Mouse (Mus musculus) colon, adult 2 months (tissue): ENCODE measurements around the gene Pdcd11. TPM values are rescaled to one million over a fixed set of nuclear protein-coding genes. Genes with fewer than 3 reads are reported as not detected.

ENCODE experiments used
- polyA plus RNA-seq: library from polyadenylated mRNA; depleted of rRNA; stranded (reverse); fragments of >200 nt; gene quantifications from 2 replicates; pipeline ENCODE4 v1.2.3, GENCODE M21; 2012; rRNA removed

Pdcd11 gene
- 5.8 and 6.8 TPM in 2 replicates for polyA plus RNA-seq

DNA sequence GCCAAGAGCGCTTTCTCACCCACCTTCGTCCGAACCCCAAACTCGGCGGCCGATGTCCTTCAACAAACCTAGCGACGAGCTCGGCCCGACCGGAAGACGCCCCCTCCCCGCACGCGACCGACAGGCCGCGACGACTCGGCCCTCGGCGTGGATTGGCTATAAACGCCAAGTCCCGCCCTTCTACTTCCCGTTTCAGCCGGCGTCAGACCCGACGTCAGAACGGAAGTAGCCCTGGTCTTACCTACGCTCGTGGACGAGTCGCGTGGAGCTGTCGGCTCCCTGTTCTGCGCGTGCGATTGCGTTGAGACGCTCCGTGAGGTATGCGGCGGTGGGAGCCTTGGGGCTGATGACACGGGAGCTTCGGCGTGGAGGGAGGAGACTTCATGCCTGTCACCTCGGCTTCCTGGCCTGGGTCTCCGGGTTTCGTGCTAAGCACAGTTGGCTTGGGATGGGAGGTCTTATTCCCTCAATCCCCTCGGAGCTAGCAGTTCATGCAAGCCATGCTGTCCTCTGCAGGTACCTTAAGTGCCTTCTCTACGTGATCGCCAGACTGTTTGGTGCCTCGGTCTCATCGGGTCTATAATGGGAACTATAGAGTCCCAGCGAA lies at the start of gene Pdcd11, which contains the start of gene Usmg5:
TSS of gene Pdcd11 (plus strand) at position 219 of the 607 bp plus-strand sequence.
TSS of gene Usmg5 (minus strand) at position 98 of the 607 bp plus-strand sequence.

DNA sequence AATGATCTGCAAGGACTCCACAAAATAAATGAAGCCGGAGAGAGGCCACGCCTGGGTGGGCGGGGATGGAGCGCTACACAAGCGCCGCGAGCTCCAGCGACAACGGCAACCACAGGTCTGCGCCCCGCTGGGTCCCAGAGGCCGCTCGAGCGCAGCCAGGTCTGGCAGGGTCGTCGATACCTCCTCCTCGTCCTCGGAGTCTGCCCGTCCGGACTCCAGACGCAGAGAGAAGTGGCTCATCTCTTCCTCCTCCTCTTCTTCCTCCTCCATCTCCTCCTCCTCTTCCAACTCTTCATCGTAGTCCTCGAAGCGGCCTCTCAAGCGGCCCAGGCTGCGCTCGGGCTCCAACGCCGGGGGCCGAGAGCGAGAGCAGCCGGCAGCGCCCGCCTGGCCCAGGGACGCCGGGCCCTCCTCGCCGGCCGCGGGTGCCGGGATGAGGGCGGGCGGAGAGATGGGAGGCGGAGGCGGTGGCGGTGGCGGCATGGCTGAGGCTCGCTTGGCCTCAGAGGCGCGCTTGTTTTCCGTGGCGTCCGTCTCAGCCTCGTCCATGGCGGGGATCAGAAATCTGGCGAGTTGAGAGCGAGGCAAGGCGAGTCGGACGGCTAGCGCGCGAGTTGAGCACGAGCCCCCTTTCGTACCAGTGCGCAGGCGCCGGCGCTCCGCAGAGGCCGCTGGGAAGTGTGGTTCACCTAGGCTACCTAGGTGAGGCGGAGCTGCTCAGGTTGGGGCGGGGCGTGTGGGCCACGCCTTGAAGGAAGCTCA lies 40.1 kb upstream of the Pdcd11 start, which contains the start of gene Pcgf6:
TSS of gene Pcgf6 (minus strand) at position 636 of the 762 bp plus-strand sequence.

DNA sequence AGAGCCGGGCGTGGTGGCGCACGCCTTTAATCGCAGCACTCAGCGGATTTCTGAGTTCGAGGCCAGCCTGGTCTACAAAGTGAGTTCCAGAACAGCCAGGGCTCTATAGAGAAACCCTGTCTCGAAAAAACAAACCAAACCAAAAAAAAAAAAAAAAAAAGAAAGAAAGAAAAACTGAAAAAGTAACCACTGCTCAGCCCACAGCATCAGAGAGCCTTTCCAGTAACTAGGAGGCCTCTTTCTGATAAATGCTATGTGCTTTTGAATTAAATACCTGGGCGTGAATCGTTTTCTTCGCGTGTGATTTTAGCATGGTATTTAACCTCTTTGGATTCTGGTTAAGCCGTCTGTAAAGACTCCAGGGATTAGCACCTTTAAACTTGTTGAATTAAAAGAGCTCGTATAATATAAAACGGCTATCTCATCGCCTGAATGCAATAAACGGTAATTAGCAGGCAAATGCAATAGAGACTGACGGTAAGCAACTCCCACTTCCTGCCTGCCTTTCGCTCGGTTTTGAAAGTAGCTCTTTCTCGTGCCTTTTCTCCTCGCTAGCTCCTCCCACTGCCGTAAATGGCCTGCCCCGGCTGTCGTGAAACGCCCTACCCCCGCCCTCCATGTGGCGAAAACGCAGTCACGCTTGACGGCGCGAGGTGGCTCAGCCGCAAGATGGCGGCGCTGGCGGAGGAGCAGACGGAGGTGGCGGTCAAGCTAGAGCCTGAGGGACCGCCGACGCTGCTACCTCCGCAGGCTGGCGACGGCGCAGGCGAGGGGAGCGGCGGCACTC lies 23.3 kb upstream of the Pdcd11 start, which contains the start of gene Taf5:
TSS of gene Taf5 (plus strand) at position 651 of the 787 bp plus-strand sequence.

DNA sequence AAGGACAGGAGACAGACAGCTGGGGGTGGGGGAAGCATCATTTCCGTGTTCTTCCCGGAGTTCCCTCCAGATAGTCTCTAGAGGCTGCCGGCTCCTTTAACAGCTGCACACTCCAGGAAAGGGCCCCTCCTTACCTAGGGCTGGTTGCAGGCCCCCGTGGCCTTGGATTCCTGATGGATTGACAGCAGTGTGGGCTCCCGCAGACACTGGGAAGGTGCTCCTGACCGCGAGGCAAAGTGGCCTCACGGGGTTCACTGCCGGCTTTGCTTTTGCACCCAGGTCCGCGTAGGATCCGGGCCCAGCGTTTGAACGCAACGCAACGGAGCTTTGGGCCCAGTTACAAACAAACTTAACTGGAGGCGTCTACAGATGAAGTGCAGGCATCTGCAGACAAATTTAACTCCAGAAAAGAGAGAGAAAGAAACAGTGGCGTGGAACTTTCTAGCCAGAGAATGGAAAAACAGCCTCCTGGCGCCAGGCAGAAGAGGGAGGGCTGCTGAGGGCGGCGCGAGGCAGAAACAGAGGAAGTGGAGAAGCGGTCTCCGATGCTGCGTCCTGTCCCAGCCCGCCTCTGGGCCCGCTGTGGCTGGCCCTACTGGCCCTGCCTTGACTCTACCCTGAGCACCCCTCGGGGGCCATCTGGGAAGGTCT lies 47.3 kb downstream of the Pdcd11 start, which contains the start of gene Calhm2:
TSS of gene Calhm2 (minus strand) at position 524 of the 651 bp plus-strand sequence.

GRCm38 (mm10) chr19:47144154-47144553 lies 53.6 kb downstream of the Pdcd11 start, which contains the start of gene Calhm1:
Gene Calhm1 (minus strand): TSS chr19:47144254.

DNA sequence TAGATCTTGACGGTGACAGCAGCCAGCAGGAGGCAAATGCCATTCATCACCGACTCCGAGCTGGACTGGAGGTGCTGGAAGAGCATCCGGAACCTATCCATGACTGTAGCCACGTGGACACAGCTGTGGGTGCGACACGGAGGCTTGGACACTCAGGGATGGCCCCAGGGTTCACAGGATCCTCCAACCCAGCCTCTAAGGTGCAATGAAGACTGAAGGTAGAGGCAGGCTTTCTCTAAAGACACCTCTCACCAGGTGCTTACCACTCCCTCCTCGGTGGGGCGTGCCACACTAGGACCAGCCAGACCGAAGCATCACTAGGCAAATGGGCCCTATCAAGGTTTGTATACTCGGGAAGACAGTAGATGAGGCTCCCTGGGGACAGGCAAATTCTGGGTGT lies 67.1 kb downstream of the Pdcd11 start, which contains the start of gene Calhm3:
TSS of gene Calhm3 (minus strand) at position 101 of the 400 bp plus-strand sequence.

DNA sequence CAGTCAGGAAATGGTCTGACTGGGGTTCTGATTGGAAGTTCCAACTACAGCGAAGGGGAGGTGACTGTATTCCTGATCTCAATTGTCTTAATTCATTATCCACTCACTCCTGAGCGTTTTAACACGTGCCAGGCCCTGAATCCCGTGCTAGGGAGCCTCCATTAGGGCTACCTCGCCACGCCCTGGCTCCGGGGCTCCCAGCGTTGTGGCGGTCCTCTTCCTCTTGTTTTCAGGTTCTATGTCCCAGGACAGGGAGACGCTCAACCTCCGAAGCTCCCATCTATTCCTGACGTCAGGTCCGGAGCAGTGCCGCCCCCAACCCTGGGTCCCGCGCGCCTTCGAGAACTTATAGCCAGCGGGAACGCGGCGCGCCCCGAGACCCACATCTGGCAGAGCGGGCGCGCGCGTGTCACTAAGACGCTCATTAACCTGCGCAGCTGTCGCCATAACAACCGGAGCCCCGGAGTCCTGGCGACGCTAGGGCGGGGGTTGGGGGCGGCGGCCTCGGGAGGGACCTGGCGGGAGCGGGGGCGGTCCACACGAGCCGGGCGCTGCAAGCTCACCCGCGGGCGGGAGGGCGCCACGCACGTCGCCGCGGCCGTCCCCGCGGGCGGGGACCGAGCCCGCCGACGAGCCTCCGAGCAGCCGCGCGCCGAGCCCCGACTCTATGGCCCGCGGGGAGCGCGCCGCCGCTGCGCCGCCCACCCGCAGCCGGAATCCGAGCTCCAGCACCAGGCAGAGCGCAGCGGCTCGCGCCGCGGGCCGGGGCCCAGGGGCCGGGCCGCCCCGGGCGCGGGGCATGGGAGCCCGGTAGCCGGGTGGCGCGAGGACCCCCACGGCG lies 88.1 kb downstream of the Pdcd11 start, which contains the start of gene Neurl1a:
TSS of gene Neurl1a (plus strand) at position 390 of the 841 bp plus-strand sequence.

Other genes starting within 250 kb of the Pdcd11 start
- gene Ina, start 76.1 kb upstream of the Pdcd11 start, polyA plus RNA-seq = 1.3 and 1.5 TPM in 2 replicates
- gene Nt5c2, start 75.6 kb upstream of the Pdcd11 start, polyA plus RNA-seq = 7.6 and 8.1 TPM in 2 replicates
- 7.9 and 8.2 TPM in 2 replicates for gene Pcgf6, start 39.9 kb upstream of the Pdcd11 start, polyA plus RNA-seq
- gene Taf5, start 23.0 kb upstream of the Pdcd11 start, polyA plus RNA-seq = 2.3 and 2.7 TPM in 2 replicates
- gene Usmg5, start 121 bp upstream of the Pdcd11 start, polyA plus RNA-seq = 48.7 and 58.3 TPM in 2 replicates
- gene Calhm2, start 47.5 kb downstream of the Pdcd11 start, polyA plus RNA-seq = 10.7 and 12.1 TPM in 2 replicates
- gene Calhm1, start 53.5 kb downstream of the Pdcd11 start, polyA plus RNA-seq = not detected in 2 replicates
- not detected in 2 replicates for gene Calhm3, start 67.0 kb downstream of the Pdcd11 start, polyA plus RNA-seq
- 14.5 and 17.8 TPM in 2 replicates for gene Neurl1a, start 88.1 kb downstream of the Pdcd11 start, polyA plus RNA-seq